Mouse (Mus musculus): Measurements from ENCODE around the gene Shbg.

- TF ChIP-seq CTCF (IDR thresholded peaks at IDR 0.05; ENCODE audit: insufficient read depth, low read depth, low read length): no peak
- TF ChIP-seq POLR2A (IDR thresholded peaks at IDR 0.05; ENCODE audit: insufficient read depth, low read depth, low read length): no peak
Observed at GRCm38 (mm10) chr11:69633128-69633866, 15.6 kb upstream of the Shbg start.

Data from olfactory bulb, adult 2 months (tissue).